Mouse (Mus musculus) forebrain, embryonic 11.5 days (tissue): ENCODE measurements around the gene Ltb4r1. TPM values are rescaled to one million over a fixed set of nuclear protein-coding genes. Genes with fewer than 3 reads are reported as not detected.

Source experiments
- ATAC-seq: fragments of 200-750 bp; cut with Nextera tagmentation; replicated peaks from 2 replicates; pipeline ENCODE4 v1.8.0; 2017; ENCODE audit warnings: moderate TSS enrichment; ENCODE audit not compliant: low FRiP score
- DNase-seq: peaks from one replicate; pipeline ENCODE4 v3.0.0-alpha.2; 2017; ENCODE audit warnings: low spot score
- H3K27ac ChIP-seq: fragments of 300-500 bp; sonication (generic); 2 replicates; pipeline ENCODE4 v1.5.1; 2014; ENCODE audit warnings: low read depth, low read length
- H3K27me3 ChIP-seq: fragments of 300-500 bp; sonication (generic); 2 replicates; pipeline ENCODE4 v1.6.1; 2014; ENCODE audit warnings: mild to moderate bottlenecking, low read length, mixed read lengths; ENCODE audit not compliant: control insufficient read depth, insufficient read depth
- H3K36me3 ChIP-seq: fragments of 300-500 bp; sonication (generic); 2 replicates; pipeline ENCODE4 v1.6.1; 2014; ENCODE audit warnings: mild to moderate bottlenecking, low read length, moderate library complexity, mixed read lengths; ENCODE audit not compliant: control insufficient read depth, insufficient read depth
- H3K4me1 ChIP-seq: fragments of 300-500 bp; sonication (generic); replicated peaks from 2 replicates; pipeline ENCODE4 v1.6.1; 2014; ENCODE audit warnings: low read length, mixed read lengths; ENCODE audit not compliant: control insufficient read depth, insufficient read depth
- H3K4me2 ChIP-seq: fragments of 300-500 bp; sonication (generic); 2 replicates; pipeline ENCODE4 v1.6.1; 2014; ENCODE audit warnings: low read depth, mild to moderate bottlenecking, low read length, moderate library complexity, mixed read lengths; ENCODE audit not compliant: severe bottlenecking
- H3K4me3 ChIP-seq: fragments of 300-500 bp; sonication (generic); 2 replicates; pipeline ENCODE4 v1.5.1; 2014; ENCODE audit warnings: low read depth, low read length
- H3K9ac ChIP-seq: fragments of 300-500 bp; sonication (generic); 2 replicates; pipeline ENCODE4 v1.6.1; 2014; ENCODE audit warnings: low read length
- H3K9me3 ChIP-seq: fragments of 300-500 bp; sonication (generic); 2 replicates; pipeline ENCODE4 v1.6.1; 2016; ENCODE audit warnings: low read length, mixed read lengths; ENCODE audit not compliant: control insufficient read depth
- WGBS: fragments of 180-500 bp; shearing (Covaris S2); extraction: QIAGEN DNeasy Blood & Tissue Kit; methylation state at CpG from one replicate; pipeline ENCODE4 v1.1.7; 2014; 5-methylcytosine and 5-hydroxymethylcytosine counted together
- polyA plus RNA-seq: library from polyadenylated mRNA; unstranded; fragments of >200 nt; fragmentation: Nextera tagmentation; extraction: Ambion mirVana; gene quantifications from 2 replicates; pipeline ENCODE4 v1.2.1, GENCODE M21; 2014

The Ltb4r1 gene
- 0.45 TPM in 1 of 2 replicates, not detected in the other for polyA plus RNA-seq

DNA sequence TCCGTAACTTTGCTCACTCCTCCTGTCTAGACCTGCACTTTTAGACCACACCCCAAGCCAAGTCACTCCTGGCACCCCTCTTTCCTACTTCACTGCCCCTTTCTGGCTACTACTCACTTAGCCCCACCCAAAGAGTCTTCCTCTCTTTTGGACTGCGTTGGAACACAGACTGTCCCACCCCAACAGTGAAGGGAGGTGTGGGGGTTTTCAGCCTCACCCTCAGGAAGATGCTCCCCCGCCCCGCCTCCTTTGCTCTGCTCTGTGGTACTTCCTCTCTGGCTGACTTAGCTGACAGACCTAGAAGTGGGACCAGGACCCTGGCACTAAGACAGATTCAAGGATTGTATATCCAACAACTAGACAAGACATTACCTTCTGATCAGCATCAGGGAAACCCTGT is at the start of gene Ltb4r1:
Gene Ltb4r1, plus strand, starts transcription at position 267 of the 400 bp plus-strand sequence.
- Histone ChIP-seq H3K27me3 (peaks cover 62% of the 10 kb centered on the region), H3K4me1 (peaks cover 6% of the 10 kb centered on the region), H3K4me2 (no peak within 1 kb of the TSS), H3K27ac (no peak within 1 kb of the TSS), H3K36me3 (no peaks in the 10 kb centered on the region), H3K9me3 (no peaks in the 10 kb centered on the region), H3K4me3 (no peak within 1 kb of the TSS), H3K9ac (no peak within 1 kb of the TSS)
- ATAC-seq: no peak
- no peak for DNase-seq
- 82% methylated on average over 4 of the region's 4 CpGs for WGBS

DNA sequence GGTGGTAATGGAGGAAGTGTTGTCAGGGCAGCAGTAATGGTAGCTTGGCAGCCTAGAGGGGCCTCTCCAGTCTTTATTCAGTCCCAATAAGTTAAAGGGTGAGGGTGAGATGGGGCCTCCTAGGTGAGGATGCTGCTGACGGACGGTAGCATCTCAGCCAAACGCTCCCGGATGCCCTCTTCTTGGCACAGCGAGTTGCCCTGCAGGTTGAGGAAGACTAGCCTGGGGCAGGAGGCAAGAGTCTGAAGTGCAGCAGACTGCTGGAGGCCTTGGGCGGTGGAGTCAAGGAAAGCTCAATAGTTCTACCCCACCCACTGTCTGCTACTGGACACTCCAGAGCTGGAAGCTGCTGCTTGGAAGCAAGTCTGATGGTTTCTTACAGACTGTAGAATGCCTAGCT is 49.5 kb upstream of the Ltb4r1 start:
- Histone ChIP-seq H3K4me3 (no peak overlapping the region), H3K27me3 (no peaks in the 10 kb centered on the region; the same call in 1 of the 2 replicates), H3K9ac (no peak overlapping the region), H3K4me2 (no peak overlapping the region), H3K27ac (no peak overlapping the region), H3K9me3 (no peaks in the 10 kb centered on the region), H3K4me1 (peaks cover 3% of the 10 kb centered on the region; the same call in 1 of the 2 replicates), H3K36me3 (no peaks in the 10 kb centered on the region; the same call in 1 of the 2 replicates)
- no peak for DNase-seq
- ATAC-seq: no peak
- WGBS: over 99% methylated on average over 6 of the region's 6 CpGs

- Histone ChIP-seq H3K36me3 (no peaks in the 10 kb centered on the region; the same call in 1 of the 2 replicates), H3K4me3 (no peak overlapping the region), H3K9ac (no peak overlapping the region), H3K4me1 (peaks cover 3% of the 10 kb centered on the region; the same call in 1 of the 2 replicates), H3K4me2 (no peak overlapping the region), H3K27ac (no peak overlapping the region), H3K9me3 (no peaks in the 10 kb centered on the region), H3K27me3 (no peaks in the 10 kb centered on the region; the same call in 1 of the 2 replicates)
- DNase-seq (no peak), ATAC-seq (no peak)
- WGBS: 80% methylated on average over 8 of the region's 8 CpGs
These were observed 48.9 kb upstream of the Ltb4r1 start for GRCm38 (mm10) chr14:55716884-55717283.

GRCm38 (mm10) chr14:55719737-55720136 is 46.0 kb upstream of the Ltb4r1 start:
- DNase-seq (no peak), ATAC-seq (no peak)
- H3K9ac ChIP-seq: no peak overlapping the region
- no peaks in the 10 kb centered on the region for H3K27me3 ChIP-seq
- 86% methylated on average over 6 of the region's 6 CpGs for WGBS
- H3K27ac ChIP-seq: no peak overlapping the region
- no peaks in the 10 kb centered on the region for H3K9me3 ChIP-seq
- H3K4me3 ChIP-seq: no peak overlapping the region
- no peak overlapping the region for H3K4me2 ChIP-seq
- H3K4me1 ChIP-seq: no peaks in the 10 kb centered on the region
- no peaks in the 10 kb centered on the region; the same call in 1 of the 2 replicates for H3K36me3 ChIP-seq

DNA sequence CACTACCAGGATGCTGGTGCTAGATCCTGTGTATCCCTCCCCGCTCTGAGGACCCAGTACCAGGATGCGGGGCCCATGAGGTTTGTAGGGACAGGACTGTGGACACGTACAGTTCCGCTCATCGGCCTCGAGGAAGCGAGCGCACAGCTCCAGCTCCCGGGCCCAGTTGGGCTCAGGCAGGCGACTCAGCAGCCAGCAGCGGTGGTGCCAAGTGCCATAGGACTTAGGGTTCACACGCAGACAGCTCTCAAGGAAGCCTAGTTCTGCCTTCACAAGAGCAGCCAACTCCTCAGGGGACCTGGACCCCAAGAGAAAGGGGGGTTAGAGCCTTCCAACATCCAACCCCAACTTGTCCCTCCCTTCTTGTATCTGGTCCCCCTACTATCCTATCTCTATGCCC is 45.1 kb upstream of the Ltb4r1 start:
- 94% methylated on average over 12 of the region's 12 CpGs for WGBS
- Histone ChIP-seq H3K4me1 (no peaks in the 10 kb centered on the region), H3K36me3 (no peaks in the 10 kb centered on the region; the same call in 1 of the 2 replicates), H3K4me3 (no peak overlapping the region), H3K4me2 (no peak overlapping the region), H3K27me3 (no peaks in the 10 kb centered on the region), H3K27ac (no peak overlapping the region), H3K9ac (no peak overlapping the region), H3K9me3 (no peaks in the 10 kb centered on the region)
- no peak for ATAC-seq
- no peak for DNase-seq

- Histone ChIP-seq H3K27me3 (no peaks in the 10 kb centered on the region), H3K36me3 (no peaks in the 10 kb centered on the region; the same call in 1 of the 2 replicates), H3K4me2 (peak overlapping the region; percentile 48; the same call in 1 of the 2 replicates), H3K4me1 (no peaks in the 10 kb centered on the region), H3K4me3 (peak overlapping the region; percentile 68), H3K9me3 (no peaks in the 10 kb centered on the region), H3K27ac (no peak overlapping the region), H3K9ac (no peak overlapping the region)
- no peak for ATAC-seq
- no peak for DNase-seq
- WGBS: 75% methylated on average over 6 of the region's 6 CpGs
These were observed 44.7 kb upstream of the Ltb4r1 start for GRCm38 (mm10) chr14:55721076-55721475.

- Histone ChIP-seq H3K27ac (no peak within 1 kb of the TSS), H3K9ac (peak within 1 kb of the TSS; percentile 73), H3K36me3 (no peaks in the 10 kb centered on the region; the same call in 1 of the 2 replicates), H3K4me1 (no peaks in the 10 kb centered on the region), H3K4me3 (peak within 1 kb of the TSS; percentile 68), H3K4me2 (peak within 1 kb of the TSS; percentile 48), H3K9me3 (no peaks in the 10 kb centered on the region), H3K27me3 (no peaks in the 10 kb centered on the region)
- WGBS: under 1% methylated on average over 48 of the region's 50 CpGs
- DNase-seq (peak; percentile 96), ATAC-seq (peak; percentile 93)
These were observed 43.9 kb upstream of the Ltb4r1 start, which contains the start of gene Rabggta for GRCm38 (mm10) chr14:55721700-55722437. Rabggta (minus strand) TSS chr14:55722263.

GRCm38 (mm10) chr14:55722438-55722945 is 43.3 kb upstream of the Ltb4r1 start:
- no peaks in the 10 kb centered on the region for H3K27me3 ChIP-seq
- H3K9me3 ChIP-seq: no peaks in the 10 kb centered on the region
- peak overlapping the region; percentile 73 for H3K9ac ChIP-seq
- ATAC-seq: no peak; the same call in 1 of the 2 replicates
- peak overlapping the region; percentile 48 for H3K4me2 ChIP-seq
- DNase-seq: no peak
- WGBS: 50% methylated on average over 8 of the region's 8 CpGs
- H3K4me3 ChIP-seq: peak overlapping the region; percentile 68
- no peaks in the 10 kb centered on the region; the same call in 1 of the 2 replicates for H3K36me3 ChIP-seq
- H3K4me1 ChIP-seq: no peaks in the 10 kb centered on the region
- H3K27ac ChIP-seq: no peak overlapping the region
